In the genomic region with DNA sequence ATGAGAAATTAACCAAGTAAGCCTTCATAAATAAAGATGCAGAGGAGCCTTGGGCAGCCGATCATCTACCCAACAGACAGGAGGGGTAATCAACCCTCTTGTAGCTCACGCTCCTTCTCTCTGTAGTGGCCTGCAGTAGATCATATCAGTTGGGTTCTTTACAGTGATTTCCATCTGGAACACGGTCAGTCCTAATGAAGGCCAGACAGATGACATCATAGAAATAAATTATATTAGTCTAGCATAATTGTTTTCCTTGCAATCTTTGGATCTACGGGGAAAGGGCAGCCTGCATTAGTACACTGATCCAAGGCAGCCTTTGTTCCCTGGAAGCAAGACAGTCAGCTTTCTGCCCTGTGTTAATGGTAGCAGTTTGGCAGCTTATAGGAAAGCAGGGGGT, we compare ENCODE assay signal across 30 mouse cellular contexts. TPM values are rescaled to one million over a fixed set of nuclear protein-coding genes. Genes with fewer than 3 reads are reported as not detected.
"Had no signal": no experiment of that assay in that cellular context is flagged by ENCODE, and none has a peak within 500 bp of the region (broad histone marks: within the 10 kb centered on the region; RNA-seq: fewer than 3 reads in every experiment).

No protein-coding gene starts in this region.

- H3K4me2 ChIP-seq: heart, embryonic 12.5 days; hindbrain, embryonic 12.5 days; hindbrain, embryonic 14.5 days; intestine, embryonic 15.5 days; limb, embryonic 12.5 days; liver, embryonic 11.5 days; liver, embryonic 13.5 days; liver, embryonic 15.5 days had no signal

- DNase-seq: gastrocnemius, postnatal 10 days; gastrocnemius, postnatal 25 days; heart, adult 18-20 months; heart, postnatal 10 days; heart, postnatal 4 days; kidney, adult 18-20 months; kidney, adult 8-10 months; kidney, postnatal 10 days; kidney, postnatal 25 days; kidney, postnatal 4 days; liver; liver, embryonic 13.5 days; liver, postnatal 0 days had no signal

- H3K4me3 ChIP-seq: heart, embryonic 10.5 days; heart, embryonic 12.5 days; hindbrain, embryonic 10.5 days; hindbrain, embryonic 12.5 days; intestine, embryonic 15.5 days; layer of hippocampus, adult 2 months; left cerebral cortex, adult 2 months; limb, embryonic 10.5 days; limb, embryonic 12.5 days; liver, embryonic 13.5 days; liver, embryonic 15.5 days had no signal

- H3K27ac ChIP-seq: heart, embryonic 10.5 days; hindbrain, embryonic 10.5 days; hindbrain, embryonic 12.5 days; hindbrain, embryonic 14.5 days; intestine, embryonic 15.5 days; layer of hippocampus, adult 2 months; left cerebral cortex, adult 2 months; limb, embryonic 10.5 days; limb, embryonic 12.5 days; liver, embryonic 13.5 days; liver, embryonic 15.5 days had no signal

- ATAC-seq: hindbrain, embryonic 16.5 days; inflammation-experienced regulatory T-cells, adult 6 months; intestine, embryonic 15.5 days; intestine, postnatal 0 days; liver, postnatal 0 days had no signal

- H3K4me1 ChIP-seq: heart, embryonic 10.5 days; heart, embryonic 12.5 days; hindbrain, embryonic 10.5 days; hindbrain, embryonic 12.5 days; intestine, embryonic 15.5 days; limb, embryonic 10.5 days; limb, embryonic 12.5 days; liver, embryonic 13.5 days; liver, embryonic 15.5 days had no signal

- H3K9me3 ChIP-seq: heart, embryonic 10.5 days; heart, embryonic 12.5 days; hindbrain, embryonic 10.5 days; hindbrain, embryonic 12.5 days; intestine, embryonic 15.5 days; limb, embryonic 10.5 days; limb, embryonic 12.5 days; liver, embryonic 13.5 days; liver, embryonic 15.5 days had no signal

- H3K9ac ChIP-seq: heart, embryonic 12.5 days; hindbrain, embryonic 12.5 days; hindbrain, embryonic 14.5 days; intestine, embryonic 15.5 days; limb, embryonic 12.5 days; liver, embryonic 13.5 days; liver, embryonic 15.5 days; liver, postnatal 0 days had no signal

- H3K27me3 ChIP-seq: heart, embryonic 12.5 days; hindbrain, embryonic 12.5 days; intestine, embryonic 15.5 days; limb, embryonic 12.5 days; liver, embryonic 13.5 days; liver, embryonic 15.5 days had no signal

- H3K36me3 ChIP-seq: heart, embryonic 10.5 days; heart, embryonic 12.5 days; hindbrain, embryonic 10.5 days; hindbrain, embryonic 12.5 days; intestine, embryonic 15.5 days; limb, embryonic 10.5 days; limb, embryonic 12.5 days; liver, embryonic 13.5 days; liver, embryonic 15.5 days had no signal

RNA-seq across cellular contexts. Expression of a gene that starts 47.2 kb away (rescaled TPM):
- total RNA-seq: gastrocnemius, postnatal 25 days; gastrocnemius, postnatal 4 days; granulocyte monocyte progenitor cell, adult 5-6 weeks; left cerebral cortex, adult 2 months had no signal
- polyA plus RNA-seq: inflammation-experienced regulatory T-cells, adult 6 months had no signal
